Mouse (Mus musculus) urinary bladder, postnatal 25 days (tissue): ENCODE data around the gene Ppp1r12b.

Experiments
- DNase-seq: peaks from one replicate; pipeline ENCODE4 v3.0.0; 2022; ENCODE audit warnings: low spot score

Ppp1r12b gene

DNA sequence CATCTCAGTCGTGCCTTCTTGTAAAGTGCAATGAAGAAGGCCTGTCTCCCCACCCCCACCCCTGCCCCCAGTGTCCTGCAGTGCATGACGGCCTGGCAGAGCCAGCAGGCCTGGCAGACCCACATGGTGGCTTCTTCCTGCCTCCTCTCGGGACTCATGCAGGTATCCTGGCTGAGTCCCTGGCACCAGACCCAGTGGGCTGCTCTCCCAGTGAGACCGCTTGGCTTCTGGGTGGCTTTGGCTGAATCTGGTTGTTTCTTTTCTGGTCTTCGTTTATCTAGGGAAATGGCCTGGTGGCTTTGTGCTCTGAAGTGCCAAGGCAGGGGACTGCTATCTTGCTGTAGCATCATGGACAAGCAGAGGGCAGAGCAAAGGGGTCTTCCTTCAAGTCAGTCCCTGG lies 240.7 kb downstream of the Ppp1r12b start:
- no peak for DNase-seq

GRCm38 (mm10) chr1:134714166-134714565 lies 241.6 kb downstream of the Ppp1r12b start:
- no peak for DNase-seq

GRCm38 (mm10) chr1:134713421-134713969 lies 242.2 kb downstream of the Ppp1r12b start:
- DNase-seq: no peak

- DNase-seq: no peak
These were observed 242.9 kb downstream of the Ppp1r12b start for GRCm38 (mm10) chr1:134712781-134713299.

DNA sequence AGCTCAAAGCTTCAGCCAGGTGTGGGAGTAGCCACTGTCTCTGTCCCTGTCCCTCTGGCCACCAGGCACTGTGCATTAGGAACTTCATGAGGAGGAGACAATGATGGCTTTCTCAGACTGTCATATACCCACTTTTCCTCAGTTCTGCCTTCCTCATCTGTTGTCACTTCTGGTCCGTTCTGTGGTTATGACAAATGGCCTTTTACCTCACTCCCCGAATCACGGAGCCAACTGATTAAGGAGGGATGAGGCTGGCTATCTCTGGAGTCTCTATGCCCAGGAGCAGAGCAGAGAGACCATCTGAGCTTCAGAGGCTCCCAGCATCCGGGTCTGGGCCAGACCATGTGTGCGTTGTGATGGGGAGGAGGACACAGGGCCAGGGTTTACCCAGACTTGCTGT lies 244.1 kb downstream of the Ppp1r12b start:
- DNase-seq: no peak

DNA sequence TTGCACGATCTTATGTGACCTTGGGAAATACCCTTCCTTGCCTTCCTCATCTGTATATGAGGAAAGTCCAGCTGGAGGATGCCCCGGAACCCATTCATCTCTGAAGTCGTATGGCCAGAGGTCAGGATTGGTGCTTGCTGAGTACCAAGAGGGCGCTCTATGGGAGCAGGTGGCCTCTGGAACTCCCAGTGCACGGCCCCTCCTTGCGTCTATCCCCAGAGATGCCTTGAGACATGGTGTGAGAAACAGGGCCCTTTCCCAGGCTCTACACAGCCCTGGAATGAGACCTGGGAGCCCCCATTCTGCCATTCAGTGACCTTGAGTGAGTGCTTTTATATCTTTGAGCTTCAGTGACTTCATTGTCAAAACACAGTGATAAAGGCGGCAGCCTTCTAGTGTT lies 244.7 kb downstream of the Ppp1r12b start:
- no peak for DNase-seq

DNA sequence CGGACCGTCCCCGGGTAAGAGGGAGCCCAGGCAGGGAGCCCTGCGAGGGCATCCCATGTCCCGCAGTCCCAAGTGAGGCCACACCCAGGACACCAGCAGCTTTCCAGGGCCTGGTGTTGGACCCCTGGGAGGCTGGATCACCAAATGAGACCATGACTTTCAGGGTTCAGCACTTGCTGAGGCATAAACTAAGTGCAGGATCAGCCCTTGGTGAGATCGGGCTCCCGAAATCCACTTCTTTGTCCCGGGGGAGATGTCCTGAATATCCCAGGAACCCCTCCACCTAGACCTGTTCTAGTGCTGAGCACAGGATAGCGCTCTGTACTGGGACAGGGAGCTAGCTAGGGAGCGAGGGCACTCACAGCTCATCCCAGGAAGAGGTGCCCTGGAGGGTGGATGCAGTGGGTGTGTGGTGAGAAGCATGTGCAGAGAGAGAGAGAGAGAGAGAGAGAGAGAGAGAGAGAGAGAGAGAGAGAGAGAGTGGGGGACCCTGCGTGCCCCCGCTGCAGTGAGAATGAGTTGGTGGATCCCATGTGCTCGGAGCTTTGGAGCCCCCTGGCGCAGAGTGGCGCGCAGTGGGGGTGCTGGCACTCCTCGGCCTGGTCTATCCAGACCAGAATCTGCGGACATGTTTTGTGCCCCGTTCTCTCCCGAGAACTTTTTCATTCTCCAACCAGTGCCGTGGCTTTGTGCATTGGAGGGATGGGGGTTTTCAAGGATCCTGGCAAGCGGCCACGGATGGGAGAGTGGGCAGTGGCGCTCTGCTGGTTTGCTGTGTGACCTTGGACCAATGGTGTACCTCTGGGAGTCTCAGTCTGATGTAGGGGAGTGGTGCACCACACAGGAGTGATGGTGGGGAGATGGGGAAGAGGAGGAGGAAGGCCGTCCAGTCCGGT lies 246.1 kb downstream of the Ppp1r12b start:
- DNase-seq: no peak

GRCm38 (mm10) chr1:134708801-134709385 lies 246.8 kb downstream of the Ppp1r12b start:
- no peak for DNase-seq

DNA sequence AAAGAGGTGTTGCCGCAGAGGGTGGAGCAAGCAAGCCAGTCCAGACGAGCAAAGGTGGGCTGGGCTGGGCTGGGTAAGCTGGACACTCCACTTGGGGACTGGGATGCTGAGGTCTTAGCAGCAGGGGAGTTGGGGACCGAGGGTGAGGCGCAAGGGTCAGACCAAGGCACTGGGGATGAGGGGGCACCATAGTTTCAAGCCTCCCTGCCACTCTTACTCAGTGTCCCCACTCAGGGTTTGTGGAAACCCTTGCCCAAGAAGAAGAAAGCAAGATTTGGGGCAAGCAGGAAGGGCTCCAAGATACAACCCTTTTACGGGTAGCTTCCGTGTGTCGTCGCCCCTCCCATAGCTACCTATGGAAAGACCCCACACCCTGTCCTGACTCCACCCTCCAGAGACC lies 247.5 kb downstream of the Ppp1r12b start:
- DNase-seq: no peak

DNA sequence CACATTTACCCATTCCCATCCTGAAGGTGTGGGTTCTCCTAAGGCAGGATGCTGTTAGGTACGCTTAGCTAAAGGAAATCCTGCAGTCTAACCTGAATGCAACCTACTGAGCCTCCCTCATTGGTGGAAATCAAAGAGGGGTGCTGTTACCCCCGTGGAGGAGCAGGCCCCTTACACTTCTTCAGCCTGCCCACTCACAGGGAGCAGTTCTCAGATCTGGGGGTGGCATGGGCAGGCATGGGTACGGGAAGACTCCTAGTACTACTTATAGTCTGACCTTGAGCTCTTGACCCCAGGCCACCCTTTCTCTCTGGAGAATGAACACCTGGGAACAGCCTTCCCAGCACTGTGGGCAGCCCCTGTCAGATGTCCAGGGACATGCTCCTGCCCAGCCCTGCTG lies 248.2 kb downstream of the Ppp1r12b start:
- DNase-seq: no peak

- DNase-seq: no peak
These were observed 249.2 kb downstream of the Ppp1r12b start for GRCm38 (mm10) chr1:134706549-134706948.
